Mouse (Mus musculus): ENCODE results near the gene Nkx2-3.

Nkx2-3 gene

GRCm38 (mm10) chr19:43618505-43619030, 6.4 kb downstream of the Nkx2-3 start:
- no peak for DNase-seq (ENCODE audit: low read depth, low spot score)

- DNase-seq (ENCODE audit: low read depth, low spot score) = no peak
Measured at GRCm38 (mm10) chr19:43619916-43620479, 7.9 kb downstream of the Nkx2-3 start.

GRCm38 (mm10) chr19:43623913-43624312, 11.8 kb downstream of the Nkx2-3 start:
- peak; percentile 73 for DNase-seq (ENCODE audit: low read depth, low spot score)

- DNase-seq (ENCODE audit: low read depth, low spot score) = no peak
Measured at GRCm38 (mm10) chr19:43626160-43626559, 14.0 kb downstream of the Nkx2-3 start.

- peak; percentile 36 for DNase-seq (ENCODE audit: low read depth, low spot score)
Measured at GRCm38 (mm10) chr19:43627345-43627744, 15.2 kb downstream of the Nkx2-3 start.

- DNase-seq (ENCODE audit: low read depth, low spot score) = no peak
Measured at GRCm38 (mm10) chr19:43629088-43629487, 17.0 kb downstream of the Nkx2-3 start.

- peak; percentile 86 for DNase-seq (ENCODE audit: low read depth, low spot score)
Measured at GRCm38 (mm10) chr19:43630466-43631251, 18.5 kb downstream of the Nkx2-3 start.

GRCm38 (mm10) chr19:43641833-43642232, 29.7 kb downstream of the Nkx2-3 start:
- DNase-seq (ENCODE audit: low read depth, low spot score) = no peak

GRCm38 (mm10) chr19:43642843-43643242, 30.7 kb downstream of the Nkx2-3 start:
- DNase-seq (ENCODE audit: low read depth, low spot score) = no peak

- no peak for DNase-seq (ENCODE audit: low read depth, low spot score)
Measured at GRCm38 (mm10) chr19:43645508-43645907, 33.4 kb downstream of the Nkx2-3 start.

GRCm38 (mm10) chr19:43646852-43647251, 34.7 kb downstream of the Nkx2-3 start:
- DNase-seq (ENCODE audit: low read depth, low spot score) = no peak

GRCm38 (mm10) chr19:43647261-43647660, 35.1 kb downstream of the Nkx2-3 start:
- no peak for DNase-seq (ENCODE audit: low read depth, low spot score)

- DNase-seq (ENCODE audit: low read depth, low spot score) = no peak
Measured at GRCm38 (mm10) chr19:43648343-43648742, 36.2 kb downstream of the Nkx2-3 start.

- no peak for DNase-seq (ENCODE audit: low read depth, low spot score)
Measured at GRCm38 (mm10) chr19:43651241-43651785, 39.2 kb downstream of the Nkx2-3 start.

GRCm38 (mm10) chr19:43655735-43656492, 43.8 kb downstream of the Nkx2-3 start:
- peak; percentile 72 for DNase-seq (ENCODE audit: low read depth, low spot score)

GRCm38 (mm10) chr19:43659632-43660031, 47.5 kb downstream of the Nkx2-3 start:
- DNase-seq (ENCODE audit: low read depth, low spot score) = no peak

- no peak for DNase-seq (ENCODE audit: low read depth, low spot score)
Measured at GRCm38 (mm10) chr19:43660774-43661173, 48.6 kb downstream of the Nkx2-3 start.

- no peak for DNase-seq (ENCODE audit: low read depth, low spot score)
Measured at GRCm38 (mm10) chr19:43662176-43662967, 50.2 kb downstream of the Nkx2-3 start.

- no peak for DNase-seq (ENCODE audit: low read depth, low spot score)
Measured at GRCm38 (mm10) chr19:43663471-43663870, 51.3 kb downstream of the Nkx2-3 start.
